Mouse (Mus musculus): Measurements from ENCODE around the gene Gja8.

The Gja8 gene

DNA sequence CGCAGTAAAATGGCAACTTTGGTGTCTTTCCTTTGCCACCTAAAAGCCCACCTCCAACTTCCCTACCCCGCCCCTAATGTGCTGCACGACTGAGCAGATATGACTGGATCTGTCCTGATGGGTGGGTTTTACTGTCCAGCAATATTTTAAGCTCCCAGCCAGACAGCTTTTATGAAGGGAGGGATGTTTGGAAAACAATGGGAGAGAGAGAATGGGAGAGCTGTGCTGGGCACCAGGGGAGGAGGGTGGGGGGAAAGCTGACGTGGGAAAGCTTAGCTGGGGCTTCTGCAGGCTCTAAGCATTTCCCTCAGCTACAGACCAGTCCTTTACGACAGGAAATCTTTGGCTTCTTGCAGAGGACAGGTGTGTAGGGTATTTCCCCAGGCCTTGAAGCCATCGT lies at the start of gene Gja8:
TSS of gene Gja8 (minus strand) at position 101 of the 400 bp plus-strand sequence.
- no peak for ATAC-seq (ENCODE audit: low TSS enrichment)

DNA sequence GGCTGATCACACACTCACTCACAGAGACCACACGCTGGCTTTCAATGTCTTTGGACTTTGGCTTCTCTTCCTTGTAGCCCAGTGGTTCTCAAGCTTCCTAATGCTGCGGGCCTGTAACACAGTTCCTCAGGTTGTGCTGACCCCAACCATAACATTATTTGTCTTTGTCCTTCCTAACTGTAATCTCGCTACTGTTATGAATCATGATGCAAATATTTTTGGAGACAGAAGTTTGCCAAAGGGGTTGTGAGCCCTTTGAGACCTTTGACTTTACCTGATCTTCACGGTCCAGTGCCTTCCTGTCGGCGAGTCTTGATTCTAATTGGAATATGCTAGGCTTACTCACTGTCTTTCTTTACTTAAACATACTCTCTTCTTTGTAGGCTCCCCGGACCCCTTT lies 48.6 kb upstream of the Gja8 start:
- no peak for ATAC-seq (ENCODE audit: low TSS enrichment)

DNA sequence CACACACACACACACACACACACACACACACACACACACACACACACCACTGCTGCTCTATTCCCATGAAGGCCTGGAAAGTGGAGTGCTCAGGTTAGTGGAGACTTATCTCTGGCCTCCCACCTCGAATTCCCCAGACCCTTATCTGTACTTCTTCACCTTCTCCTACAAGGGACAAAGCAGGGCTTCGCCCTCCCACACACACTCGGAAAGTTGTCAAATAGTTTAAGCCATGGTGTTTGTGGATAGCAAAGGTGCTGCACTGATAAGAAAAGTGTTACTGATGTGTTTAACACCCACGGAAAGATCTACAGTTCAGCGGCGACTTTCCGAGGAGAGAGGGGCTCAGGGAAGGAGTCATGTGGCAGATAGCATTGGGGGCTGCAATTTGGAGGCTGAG lies 45.2 kb upstream of the Gja8 start:
- ATAC-seq (ENCODE audit: low TSS enrichment): no peak

DNA sequence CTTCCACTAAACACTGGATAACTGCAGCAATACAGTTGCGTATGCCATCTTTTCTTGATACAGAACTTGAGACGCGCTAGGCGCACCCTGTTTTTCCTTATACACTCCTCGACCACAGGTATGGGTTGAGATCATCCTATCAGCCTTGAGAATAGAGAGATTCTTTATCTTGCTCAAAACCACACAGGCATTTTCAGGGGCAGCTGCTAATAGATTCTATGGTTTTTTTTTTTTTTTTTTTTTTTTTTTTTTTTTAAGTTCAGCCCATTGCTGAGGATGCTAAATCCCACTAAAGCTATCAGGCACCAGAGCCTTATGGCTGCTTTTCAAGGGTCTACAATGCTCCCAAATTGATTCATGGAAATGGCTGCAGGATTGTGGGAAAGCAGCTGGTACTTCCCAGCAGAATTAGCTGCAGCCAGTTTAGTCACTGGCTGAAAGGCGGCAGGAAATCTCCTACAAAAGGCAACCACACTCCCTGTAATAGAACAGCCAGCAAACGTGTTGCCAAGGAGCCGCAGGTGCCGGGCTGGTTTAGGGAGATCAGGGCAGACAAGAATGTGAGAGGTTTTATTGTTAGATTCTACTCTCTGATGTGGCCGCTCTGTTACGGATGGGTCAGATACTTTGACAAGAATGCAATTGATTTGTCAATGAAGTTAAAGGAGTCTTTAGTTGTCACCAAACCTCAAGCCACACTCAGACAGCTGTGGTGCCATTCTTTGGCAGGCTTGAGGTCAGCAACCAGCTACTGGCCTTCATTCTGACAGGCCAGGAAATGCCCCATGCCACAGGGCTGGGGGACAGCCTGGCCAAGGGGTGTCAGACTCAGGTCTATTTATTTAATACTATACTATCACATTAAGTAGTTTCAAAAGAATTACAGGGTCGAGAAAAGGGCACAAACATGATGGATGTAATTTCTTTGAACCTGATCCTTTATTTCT lies 37.5 kb upstream of the Gja8 start:
- no peak for ATAC-seq (ENCODE audit: low TSS enrichment)

GRCm38 (mm10) chr3:96960597-96960996 lies 34.8 kb upstream of the Gja8 start:
- ATAC-seq (ENCODE audit: low TSS enrichment): no peak

DNA sequence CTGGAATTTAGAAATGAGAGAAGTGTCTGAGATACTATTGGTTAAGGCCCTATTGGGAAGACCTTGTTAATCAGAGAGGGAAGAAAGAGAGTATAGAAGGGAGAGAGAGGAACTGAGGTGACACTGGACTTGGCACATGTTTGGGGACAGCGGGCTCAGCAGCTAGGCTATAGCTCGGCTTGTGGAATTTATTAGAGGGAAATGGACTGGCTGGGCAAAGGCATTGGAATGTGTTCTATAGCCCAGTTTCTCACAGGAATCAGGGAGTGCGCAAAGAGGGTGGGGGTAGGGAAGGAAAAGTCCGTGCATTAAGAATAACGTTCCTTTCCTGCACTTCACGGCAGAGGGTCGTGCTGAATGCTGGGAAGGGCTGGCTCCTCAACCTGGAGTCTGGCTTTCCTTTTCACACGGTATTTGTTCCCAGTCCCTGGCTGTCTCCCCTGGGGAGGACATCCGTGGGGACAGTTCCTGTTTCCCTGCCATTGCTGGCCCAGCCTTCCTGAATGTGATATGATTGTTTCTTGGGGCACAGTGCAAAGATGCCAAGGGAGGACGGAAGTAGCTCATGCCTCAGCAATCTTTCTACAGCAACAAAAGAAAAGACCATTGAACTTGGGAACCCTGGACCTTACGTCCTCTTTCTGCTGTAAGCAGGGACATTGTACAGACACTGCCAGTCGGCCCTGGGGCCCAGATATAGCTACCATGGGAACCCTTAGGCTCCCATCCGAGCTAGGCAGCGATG lies 27.8 kb upstream of the Gja8 start:
- ATAC-seq (ENCODE audit: low TSS enrichment): no peak

- ATAC-seq (ENCODE audit: low TSS enrichment): no peak
Observed at GRCm38 (mm10) chr3:96942706-96943105, 16.9 kb upstream of the Gja8 start.

- ATAC-seq (ENCODE audit: low TSS enrichment): peak; percentile 99
Observed at GRCm38 (mm10) chr3:96938738-96939137, 12.9 kb upstream of the Gja8 start.

GRCm38 (mm10) chr3:96937606-96938005 lies 11.8 kb upstream of the Gja8 start:
- no peak for ATAC-seq (ENCODE audit: low TSS enrichment)

DNA sequence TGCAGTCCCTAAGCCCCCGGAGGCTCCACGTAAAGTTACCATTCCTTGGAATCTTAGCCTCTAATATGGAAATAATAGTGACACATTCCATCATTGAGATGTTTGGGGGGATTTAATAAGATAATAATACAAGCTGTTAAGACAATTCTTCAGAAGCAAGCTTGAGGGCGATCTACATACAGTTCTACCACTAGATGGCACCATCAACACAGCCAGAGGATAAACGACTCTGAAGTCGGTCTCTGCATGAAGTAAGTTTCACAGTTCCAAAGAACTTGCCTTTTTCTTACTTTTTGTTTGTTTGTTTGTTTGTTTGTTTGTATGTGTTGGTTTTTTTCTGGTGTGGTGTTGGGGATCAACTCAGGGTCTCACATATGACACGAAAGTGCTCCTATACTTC lies 10.4 kb upstream of the Gja8 start:
- ATAC-seq (ENCODE audit: low TSS enrichment): peak; percentile 67; the same call in 1 of the 2 replicates

GRCm38 (mm10) chr3:96931261-96931681 lies 5.5 kb upstream of the Gja8 start:
- ATAC-seq (ENCODE audit: low TSS enrichment): no peak

DNA sequence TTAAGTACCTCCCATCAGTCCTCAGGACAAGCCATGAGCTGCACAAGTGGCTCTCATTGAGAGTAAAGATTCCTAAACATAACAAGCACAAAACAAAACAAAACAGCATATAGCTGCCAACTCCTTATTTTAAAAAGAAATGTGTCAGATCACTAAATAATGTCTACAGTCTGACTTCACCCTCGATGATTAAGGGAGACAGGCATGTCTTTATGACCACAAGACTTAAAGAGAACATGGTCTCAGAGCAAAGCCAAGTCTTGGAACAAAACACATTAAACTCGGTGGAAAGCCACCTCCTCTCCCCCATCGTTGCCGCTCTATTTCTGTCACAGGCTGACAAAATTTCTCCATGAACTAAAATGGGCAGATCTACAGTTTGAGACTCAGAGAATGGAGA lies 1.2 kb downstream of the Gja8 start:
- no peak; the same call in 1 of the 2 replicates for ATAC-seq (ENCODE audit: low TSS enrichment)

- ATAC-seq (ENCODE audit: low TSS enrichment): no peak
Observed at GRCm38 (mm10) chr3:96920991-96921390, 4.8 kb downstream of the Gja8 start.

- ATAC-seq (ENCODE audit: low TSS enrichment): no peak
Observed at GRCm38 (mm10) chr3:96905592-96905991, 20.2 kb downstream of the Gja8 start.

- peak; percentile 98 for ATAC-seq (ENCODE audit: low TSS enrichment)
Observed at GRCm38 (mm10) chr3:96904851-96905541, 20.8 kb downstream of the Gja8 start, which contains the start of gene Gpr89. Gene Gpr89 (minus strand): TSS chr3:96905346.

DNA sequence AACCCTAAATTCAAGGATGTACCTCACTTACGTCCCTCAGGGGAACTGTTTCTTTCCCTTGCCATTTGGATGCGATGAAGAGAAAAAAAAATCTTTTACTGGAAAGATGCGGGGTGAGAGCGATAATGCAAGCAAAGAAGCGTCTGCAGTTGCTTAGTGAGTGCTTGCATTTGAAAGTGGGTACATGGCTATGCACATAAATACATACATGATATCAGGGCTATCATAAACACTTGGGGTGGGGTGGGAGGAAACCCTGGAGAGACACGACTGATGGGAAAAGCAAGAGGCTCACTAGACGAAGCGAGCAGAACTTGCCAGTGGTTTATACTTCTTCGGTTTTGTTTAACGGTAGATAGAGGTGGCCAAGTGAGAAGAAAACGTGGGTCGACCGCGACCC lies 21.4 kb downstream of the Gja8 start, which contains the start of gene Gja5:
TSS of gene Gja5 (plus strand) at position 301 of the 400 bp plus-strand sequence.
- peak; percentile 28 for ATAC-seq (ENCODE audit: low TSS enrichment)

DNA sequence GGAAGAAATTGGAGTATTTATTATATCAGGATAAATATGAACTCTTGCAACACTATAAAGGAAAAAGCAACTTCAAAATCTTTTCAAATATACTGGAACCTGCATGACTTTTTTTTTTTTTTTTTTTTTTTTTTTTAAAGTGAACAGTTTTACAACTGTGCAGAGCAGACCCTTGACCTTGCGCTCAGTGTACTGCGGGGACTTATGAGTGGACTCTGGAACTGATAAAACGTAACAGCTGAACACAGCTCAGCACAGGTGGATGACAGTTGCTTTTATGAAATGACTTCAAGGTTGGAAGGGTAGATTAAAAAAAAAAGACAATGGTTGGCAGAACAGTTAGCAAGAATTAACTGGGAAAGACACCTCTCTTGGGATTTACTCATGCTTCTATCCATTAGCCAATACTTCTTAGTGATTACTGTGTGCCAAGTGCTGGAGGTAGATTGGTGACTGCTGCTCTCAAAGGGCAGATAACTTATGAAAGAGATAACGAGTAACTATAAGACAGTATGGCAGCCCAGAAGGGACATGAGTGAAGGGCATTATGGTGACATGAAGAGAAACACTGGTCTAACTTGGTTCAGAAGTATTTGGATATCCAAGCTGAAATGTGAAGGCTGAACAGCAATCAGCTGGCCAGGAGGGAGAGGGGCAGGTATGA lies 23.4 kb downstream of the Gja8 start:
- ATAC-seq (ENCODE audit: low TSS enrichment): no peak

- no peak for ATAC-seq (ENCODE audit: low TSS enrichment)
Observed at GRCm38 (mm10) chr3:96883690-96884089, 42.1 kb downstream of the Gja8 start.

DNA sequence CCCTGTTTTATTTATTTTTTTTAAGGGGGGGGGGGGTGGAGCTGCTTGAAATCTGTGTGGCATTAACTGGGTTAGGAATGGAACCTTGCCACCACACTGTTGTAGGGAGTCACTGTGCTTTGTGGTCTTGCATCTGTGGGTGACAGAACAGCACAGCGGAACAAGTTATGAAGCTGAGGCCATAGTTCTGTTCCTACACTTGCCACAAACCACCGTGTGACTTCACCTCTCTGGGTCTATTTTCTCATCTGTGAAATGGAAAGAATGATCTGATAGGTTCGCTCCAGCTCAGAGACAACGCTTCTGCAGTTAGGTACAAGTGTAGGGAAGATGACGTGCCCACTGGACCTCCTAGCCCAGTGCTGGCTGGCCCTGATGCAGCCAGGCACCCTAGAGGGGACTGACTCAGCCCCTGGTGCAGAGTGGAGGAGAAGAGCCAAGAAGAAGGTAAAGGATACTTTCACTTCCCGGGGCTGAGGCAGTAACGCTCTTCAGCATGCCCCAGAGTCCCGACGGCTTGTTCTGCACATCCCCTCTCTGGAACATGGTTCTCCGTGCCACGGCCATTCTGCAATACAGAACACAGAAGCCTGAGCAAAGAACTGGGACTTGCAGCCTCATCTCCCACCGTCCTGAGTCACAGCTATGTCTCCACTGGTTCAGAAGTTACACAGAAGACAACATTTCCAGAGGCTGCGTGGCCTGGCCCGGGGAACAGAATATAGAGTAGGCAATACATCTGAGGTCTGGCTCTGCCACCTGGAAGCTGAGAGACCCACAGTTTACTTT lies 43.6 kb downstream of the Gja8 start:
- no peak for ATAC-seq (ENCODE audit: low TSS enrichment)

DNA sequence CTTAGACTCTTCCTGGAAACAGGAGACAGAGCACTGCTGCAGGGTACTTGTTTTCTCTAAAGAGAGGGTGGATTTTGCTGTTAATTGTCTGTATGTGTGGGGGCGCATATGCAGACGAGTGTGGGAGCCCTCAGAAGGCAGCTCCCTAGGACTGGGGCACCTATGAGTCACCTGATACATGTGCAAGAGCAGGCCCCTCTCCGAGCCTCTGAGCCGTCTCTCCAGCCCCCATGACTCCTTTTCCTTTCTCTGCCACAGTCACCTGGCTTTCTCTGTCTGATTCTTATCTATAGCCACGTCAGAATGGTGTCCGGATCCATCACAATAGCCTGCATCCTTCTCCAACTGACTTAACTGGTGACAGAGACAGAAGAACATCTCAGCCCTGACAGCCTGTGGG lies 44.3 kb downstream of the Gja8 start:
- ATAC-seq (ENCODE audit: low TSS enrichment): peak; percentile 55

DNA sequence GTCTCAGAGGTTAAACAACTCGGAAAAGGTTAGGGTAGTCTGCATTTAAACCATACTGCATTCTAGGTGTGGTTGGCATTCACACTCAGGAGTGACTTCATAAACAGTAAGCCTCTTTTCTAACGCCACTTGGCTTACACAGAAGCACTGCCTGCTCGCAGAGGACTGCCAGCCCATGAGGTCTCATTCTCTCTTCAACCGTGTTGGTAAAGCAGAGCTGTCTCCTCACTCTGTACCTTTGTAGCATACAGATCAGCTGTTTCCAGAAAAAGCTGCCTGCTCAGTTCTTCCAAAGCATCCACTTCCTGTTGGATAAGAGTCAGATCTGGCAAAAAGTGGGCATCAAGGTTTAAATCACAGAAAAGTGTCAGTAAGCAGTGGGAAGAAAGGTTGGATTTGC lies 45.4 kb downstream of the Gja8 start:
- ATAC-seq (ENCODE audit: low TSS enrichment): peak; percentile 61
